Mouse (Mus musculus) heart, postnatal 0 days (tissue): ENCODE measurements at regions not wholly inside any gene's neighbourhood (a gene's known extent, or its start where the extent isn't known, plus 50 kb on each side); places are given as distances from the start of the nearest gene placed in this dataset.
"Not testable (repeated sequence)": the region's sequence is repeated elsewhere in the genome, so short reads cannot be mapped to it uniquely, and the experiment has no call there.

Experiments
- ATAC-seq: fragments of 200-750 bp; cut with Nextera tagmentation; 2 replicates; pipeline ENCODE4 v1.8.0; 2017; ENCODE audit warnings: low read depth, moderate number of reproducible peaks, moderate library complexity; ENCODE audit not compliant: insufficient read depth
- DNase-seq: peaks from one replicate; pipeline ENCODE4 v3.0.0-alpha.2; 2016; ENCODE audit warnings: low spot score
- H3K27ac ChIP-seq: fragments of 300-500 bp; sonication (generic); 2 replicates; pipeline ENCODE4 v1.5.1; 2014; ENCODE audit warnings: low read depth, mild to moderate bottlenecking
- H3K27me3 ChIP-seq: fragments of 300-500 bp; sonication (generic); 2 replicates; pipeline ENCODE4 v1.6.1; 2014; ENCODE audit warnings: low read length, mixed read lengths; ENCODE audit not compliant: control insufficient read depth, insufficient read depth
- H3K36me3 ChIP-seq: fragments of 300-500 bp; sonication (generic); replicated peaks from 2 replicates; pipeline ENCODE4 v1.6.1; 2014; ENCODE audit warnings: low read length, mixed read lengths; ENCODE audit not compliant: control insufficient read depth, insufficient read depth
- H3K4me1 ChIP-seq: fragments of 300-500 bp; sonication (generic); 2 replicates; pipeline ENCODE4 v1.6.1; 2014; ENCODE audit warnings: antibody characterized with exemption; ENCODE audit not compliant: control insufficient read depth, insufficient read depth
- H3K4me2 ChIP-seq: fragments of 300-500 bp; sonication (generic); 2 replicates; pipeline ENCODE4 v1.6.1; 2014; ENCODE audit warnings: low read depth, mild to moderate bottlenecking, low read length, moderate library complexity
- H3K4me3 ChIP-seq: fragments of 300-500 bp; sonication (generic); 2 replicates; pipeline ENCODE4 v1.5.1; 2014; ENCODE audit warnings: low read depth, low read length
- H3K9ac ChIP-seq: fragments of 300-500 bp; sonication (generic); replicated peaks from 2 replicates; pipeline ENCODE4 v1.6.1; 2014; ENCODE audit warnings: low read depth, low read length, mixed read lengths
- H3K9me3 ChIP-seq: fragments of 300-500 bp; sonication (generic); replicated peaks from 2 replicates; pipeline ENCODE4 v1.6.1; 2016; ENCODE audit warnings: low read length; ENCODE audit not compliant: control insufficient read depth
- CTCF ChIP-seq: IDR thresholded peaks from 2 replicates; pipeline ENCODE4 v1.5.1; 2016; ENCODE audit warnings: antibody characterized with exemption, control low read depth, low read depth
- EP300 ChIP-seq: IDR thresholded peaks from 2 replicates; pipeline ENCODE4 v1.6.1; 2016; ENCODE audit warnings: antibody characterized with exemption, low read depth
- WGBS: fragments of 180-500 bp; shearing (Covaris S2); extraction: QIAGEN DNeasy Blood & Tissue Kit; methylation state at CpG from one replicate; pipeline ENCODE4 v1.1.7; 2014; 5-methylcytosine and 5-hydroxymethylcytosine counted together

DNA sequence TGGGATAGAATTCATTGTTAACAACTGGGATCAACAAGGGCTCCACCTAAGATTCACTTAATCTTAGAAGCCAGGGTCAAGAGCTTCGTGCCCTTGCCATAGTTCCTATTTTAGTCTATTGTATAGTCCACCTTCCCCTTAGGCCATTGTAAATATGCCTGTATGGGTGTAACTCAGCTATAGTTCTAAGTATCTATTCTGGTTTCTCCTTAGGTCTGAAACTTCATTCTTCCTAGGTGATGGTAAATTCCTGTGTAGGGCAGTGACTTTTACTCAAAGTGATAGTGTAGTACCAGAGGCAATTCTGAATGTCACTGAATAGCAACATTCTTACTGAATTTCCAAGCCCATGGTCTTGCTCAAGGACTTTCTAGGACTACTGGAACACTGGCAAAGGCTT is 989.4 kb downstream of the Ankrd7 start:
- not testable (repeated sequence) for H3K4me1 ChIP-seq, H3K27ac ChIP-seq, H3K9ac ChIP-seq, DNase-seq, H3K4me3 ChIP-seq, H3K36me3 ChIP-seq, H3K4me2 ChIP-seq, ATAC-seq, H3K27me3 ChIP-seq, H3K9me3 ChIP-seq
- WGBS: 78% methylated on average over 1 of the region's 1 CpGs

- no peak for TF ChIP-seq EP300
- TF ChIP-seq CTCF: no peak
- Histone ChIP-seq H3K27me3 (no peaks in the 10 kb centered on the region), H3K9ac (no peak overlapping the region), H3K4me2 (no peak overlapping the region), H3K27ac (no peak overlapping the region), H3K4me1 (no peaks in the 10 kb centered on the region), H3K9me3 (no peaks in the 10 kb centered on the region), H3K4me3 (no peak overlapping the region), H3K36me3 (no peaks in the 10 kb centered on the region)
- WGBS: 80% methylated on average over 2 of the region's 2 CpGs
- no peak for ATAC-seq
- DNase-seq: no peak
Observed at GRCm38 (mm10) chr6:19864101-19864500, 998.0 kb downstream of the Ankrd7 start.

GRCm38 (mm10) chr6:19869697-19870096 is 1003.6 kb downstream of the Ankrd7 start:
- TF ChIP-seq CTCF: no peak
- no peak for TF ChIP-seq EP300
- H3K9ac ChIP-seq: no peak overlapping the region
- 70% methylated on average over 1 of the region's 1 CpGs for WGBS

DNA sequence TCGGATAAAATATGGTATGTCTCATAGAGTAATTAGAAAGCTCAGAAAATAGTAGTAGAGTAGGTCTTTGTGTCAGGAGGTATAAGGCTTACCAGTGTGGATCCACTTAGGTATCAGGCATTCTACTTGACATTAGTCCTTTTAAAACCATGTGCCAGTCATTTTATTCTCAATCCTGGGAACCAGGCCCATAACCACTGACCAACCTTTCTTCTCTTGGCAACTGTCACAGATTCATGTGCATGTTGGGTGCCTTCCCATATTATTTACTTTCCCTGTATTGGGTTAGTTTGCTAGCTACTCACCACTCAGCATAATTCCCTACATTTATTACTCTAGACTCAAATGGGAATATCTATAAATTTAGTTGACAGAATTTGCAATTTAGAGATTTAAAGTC is 1045.1 kb downstream of the Ankrd7 start:
- Histone ChIP-seq H3K9me3 (no peaks in the 10 kb centered on the region), H3K36me3 (no peaks in the 10 kb centered on the region), H3K27me3 (no peaks in the 10 kb centered on the region), H3K27ac (no peak overlapping the region), H3K4me1 (no peaks in the 10 kb centered on the region), H3K9ac (no peak overlapping the region), H3K4me3 (no peak overlapping the region), H3K4me2 (no peak overlapping the region)
- no peak for DNase-seq
- TF ChIP-seq EP300 (no peak), CTCF (no peak)
- no peak for ATAC-seq
- 85% methylated on average over 1 of the region's 1 CpGs for WGBS

More at GRCm38 (mm10) chr6:19869697-19870096, 1003.6 kb downstream of the Ankrd7 start:
- Histone ChIP-seq H3K9me3 (no peaks in the 10 kb centered on the region), H3K4me2 (no peak overlapping the region), H3K4me3 (no peak overlapping the region), H3K4me1 (no peaks in the 10 kb centered on the region), H3K27ac (no peak overlapping the region), H3K27me3 (no peaks in the 10 kb centered on the region), H3K36me3 (no peaks in the 10 kb centered on the region)
- DNase-seq: no peak
- no peak for ATAC-seq

- H3K4me2 ChIP-seq, H3K4me1 ChIP-seq, H3K4me3 ChIP-seq, H3K27ac ChIP-seq, H3K9me3 ChIP-seq, DNase-seq, H3K27me3 ChIP-seq, ATAC-seq, H3K9ac ChIP-seq, H3K36me3 ChIP-seq: not testable (repeated sequence)
- 85% methylated on average over 4 of the region's 4 CpGs for WGBS
Observed at GRCm38 (mm10) chr6:19941784-19942183, 1075.7 kb downstream of the Ankrd7 start.

DNA sequence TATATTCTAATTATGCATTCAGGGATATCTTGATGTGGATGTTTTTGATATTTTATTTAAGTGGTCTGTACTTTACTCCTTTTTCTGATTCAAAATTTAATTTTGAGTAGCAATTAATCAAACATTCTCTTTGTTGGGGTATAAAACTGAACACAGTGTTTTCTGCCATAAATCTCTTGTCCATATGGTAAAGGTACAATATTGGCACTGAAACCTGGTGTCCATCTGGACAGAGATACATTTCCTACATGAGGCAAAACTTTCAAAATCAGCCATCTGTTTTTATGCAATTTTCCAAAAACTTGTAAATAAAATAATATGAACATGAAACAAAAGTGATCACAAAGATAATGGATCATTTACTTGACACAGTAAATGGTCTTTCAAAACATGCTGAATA is 1078.2 kb downstream of the Ankrd7 start:
- no peaks in the 10 kb centered on the region for H3K27me3 ChIP-seq

More for the DNA sequence above, 1078.2 kb downstream of the Ankrd7 start:
- Histone ChIP-seq H3K27ac (no peak overlapping the region), H3K9me3 (no peaks in the 10 kb centered on the region), H3K9ac (no peak overlapping the region), H3K36me3 (no peaks in the 10 kb centered on the region), H3K4me1 (no peaks in the 10 kb centered on the region), H3K4me2 (no peak overlapping the region), H3K4me3 (no peak overlapping the region)
- no peak for DNase-seq
- no peak for ATAC-seq
- TF ChIP-seq EP300 (no peak), CTCF (no peak)
